Mouse (Mus musculus): ENCODE results near the gene Trmt10c. TPM values are rescaled to one million over a fixed set of nuclear protein-coding genes. Genes with fewer than 3 reads are reported as not detected.

Gene Trmt10c
- 1.9 TPM for polyA plus RNA-seq (2015; fragmentation: Illumina TruSeq; extraction: RNeasy Lipid Tissue Mini Kit (QIAGEN cat#74804); ENCODE audit: insufficient read depth, low read depth, low replicate concordance)

GRCm38 (mm10) chr16:56037138-56038010, at the start of gene Trmt10c:
Gene Trmt10c (minus strand): TSS chr16:56037819.

GRCm38 (mm10) chr16:56048038-56048437, 10.4 kb upstream of the Trmt10c start, which contains the start of gene Senp7:
Gene Senp7 (plus strand): TSS chr16:56048338.

GRCm38 (mm10) chr16:56029661-56030082, 7.9 kb downstream of the Trmt10c start, which contains the start of gene Pcnp:
Gene Pcnp (minus strand): TSS chr16:56029739.

Other genes with a start within 250 kb of the Trmt10c start
- 9.3 TPM for gene Nfkbiz, start 198.9 kb downstream of the Trmt10c start, polyA plus RNA-seq (2015; fragmentation: Illumina TruSeq; extraction: RNeasy Lipid Tissue Mini Kit (QIAGEN cat#74804); ENCODE audit: insufficient read depth, low read depth, low replicate concordance)
- gene Nxpe3, start 142.5 kb downstream of the Trmt10c start, polyA plus RNA-seq (2015; fragmentation: Illumina TruSeq; extraction: RNeasy Lipid Tissue Mini Kit (QIAGEN cat#74804); ENCODE audit: insufficient read depth, low read depth, low replicate concordance): 0.41 TPM
- 1.7 TPM for gene Cep97, start 103.0 kb downstream of the Trmt10c start, polyA plus RNA-seq (2015; fragmentation: Illumina TruSeq; extraction: RNeasy Lipid Tissue Mini Kit (QIAGEN cat#74804); ENCODE audit: insufficient read depth, low read depth, low replicate concordance)
- 325 TPM for gene Rpl24, start 71.5 kb downstream of the Trmt10c start, polyA plus RNA-seq (2015; fragmentation: Illumina TruSeq; extraction: RNeasy Lipid Tissue Mini Kit (QIAGEN cat#74804); ENCODE audit: insufficient read depth, low read depth, low replicate concordance)
- gene Zbtb11, start 63.9 kb downstream of the Trmt10c start, polyA plus RNA-seq (2015; fragmentation: Illumina TruSeq; extraction: RNeasy Lipid Tissue Mini Kit (QIAGEN cat#74804); ENCODE audit: insufficient read depth, low read depth, low replicate concordance): 5.0 TPM
- 29.1 TPM for gene Pcnp, start 8.1 kb downstream of the Trmt10c start, polyA plus RNA-seq (2015; fragmentation: Illumina TruSeq; extraction: RNeasy Lipid Tissue Mini Kit (QIAGEN cat#74804); ENCODE audit: insufficient read depth, low read depth, low replicate concordance)
- 6.4 TPM for gene Senp7, start 10.5 kb upstream of the Trmt10c start, polyA plus RNA-seq (2015; fragmentation: Illumina TruSeq; extraction: RNeasy Lipid Tissue Mini Kit (QIAGEN cat#74804); ENCODE audit: insufficient read depth, low read depth, low replicate concordance)
- gene Impg2, start 166.5 kb upstream of the Trmt10c start, polyA plus RNA-seq (2015; fragmentation: Illumina TruSeq; extraction: RNeasy Lipid Tissue Mini Kit (QIAGEN cat#74804); ENCODE audit: insufficient read depth, low read depth, low replicate concordance): not detected